Mouse (Mus musculus) left cerebral cortex, postnatal 14 days (tissue): ENCODE measurements around the gene Ap3b1. TPM values are rescaled to one million over a fixed set of nuclear protein-coding genes. Genes with fewer than 3 reads are reported as not detected.

Experiments used
- DNase-seq, 2 experiments: peaks; one replicate each; pipeline ENCODE4 v3.0.0; 2021 to 2022; ENCODE audit warnings: low spot score in 2 of 2, mixed read lengths in 1 of 2
- intact Hi-C: fragments of 180-260 bp; cut with DNase I; formaldehyde crosslinking; loops from one replicate; pipeline ENCODE4 v1.15.1; 2025
- total RNA-seq, 2 experiments: library from RNA; stranded (reverse); gene quantifications; 2 replicates each; pipeline ENCODE4 v1.2.3; 2021

The Ap3b1 gene
- total RNA-seq, 2 experiments from 2014 or later: 42.5 to 42.8 TPM

GRCm38 (mm10) chr13:94516532-94516931 is 157.8 kb downstream of the Ap3b1 start:
- intact Hi-C loops: no loop called here
- no peak for DNase-seq

GRCm38 (mm10) chr13:94518176-94518575 is 159.4 kb downstream of the Ap3b1 start:
- no peak for DNase-seq
- intact Hi-C loops: no loop called here

DNA sequence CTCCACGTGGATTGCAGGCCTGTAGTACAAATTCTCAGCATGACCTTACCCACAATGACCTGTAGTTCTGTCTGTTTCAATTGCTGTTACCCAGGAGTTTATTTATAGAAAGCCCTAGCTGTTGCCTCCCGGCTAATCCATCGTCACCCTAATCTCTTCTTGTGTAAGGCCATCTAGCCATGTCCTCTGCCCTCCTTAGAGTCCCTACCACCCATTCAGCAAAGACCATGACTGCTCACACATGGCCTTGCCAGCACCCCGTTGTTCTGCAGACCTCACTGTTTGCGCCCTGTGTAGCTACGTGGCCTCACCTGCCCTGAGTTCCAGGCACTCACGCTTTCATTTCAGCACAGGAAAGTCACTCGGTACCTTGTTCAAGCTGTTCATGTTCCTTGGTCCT is 160.5 kb downstream of the Ap3b1 start:
- DNase-seq: no peak
- intact Hi-C loops: no loop called here

DNA sequence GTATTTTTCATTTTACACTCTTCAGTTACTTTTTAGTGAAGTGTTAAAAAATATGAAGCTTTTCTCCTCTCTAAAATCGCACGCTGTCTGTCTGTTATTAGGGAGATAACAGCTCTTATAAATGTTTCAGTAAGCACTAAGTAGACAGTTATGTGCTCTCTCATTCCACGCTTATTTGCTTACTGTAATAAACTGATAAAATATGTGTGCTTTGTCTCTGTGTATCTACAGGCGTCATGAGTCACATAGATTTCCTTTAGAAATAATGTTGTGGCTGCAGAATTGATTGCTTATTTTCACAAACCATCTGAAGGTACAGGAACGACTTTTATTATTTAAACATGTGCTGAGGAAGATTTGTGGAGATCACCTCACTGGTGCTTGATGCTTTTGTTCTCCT is 164.5 kb downstream of the Ap3b1 start:
- intact Hi-C loops: no loop called here
- no peak for DNase-seq

GRCm38 (mm10) chr13:94524669-94525238 is 166.0 kb downstream of the Ap3b1 start:
- no peak for DNase-seq
- intact Hi-C loops: no loop called here

DNA sequence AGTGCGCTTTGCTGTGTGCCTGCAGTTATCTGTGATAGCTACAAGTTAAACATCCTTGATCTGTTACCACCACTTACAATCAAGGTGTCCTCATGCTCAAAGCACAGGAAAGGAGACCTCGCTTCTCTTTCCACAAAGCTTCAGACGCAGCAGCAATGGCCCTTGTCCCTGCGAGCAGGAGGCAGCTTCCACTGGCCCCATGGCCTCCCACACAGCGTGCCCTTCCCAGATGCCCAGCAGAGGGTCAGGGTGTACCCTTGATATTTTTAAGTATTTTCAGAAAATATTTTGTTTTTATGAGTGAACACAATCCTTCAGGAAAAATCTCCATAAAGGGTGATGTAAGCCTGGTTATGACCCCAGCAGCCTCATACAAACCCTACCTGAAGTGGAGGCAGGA is 170.4 kb downstream of the Ap3b1 start:
- DNase-seq: no peak
- intact Hi-C loops: no loop called here

- intact Hi-C loops: no loop called here
- DNase-seq: no peak
Observed at GRCm38 (mm10) chr13:94533516-94533915, 174.8 kb downstream of the Ap3b1 start.

GRCm38 (mm10) chr13:94537336-94537735 is 178.6 kb downstream of the Ap3b1 start:
- no peak for DNase-seq
- intact Hi-C loops: no loop called here

DNA sequence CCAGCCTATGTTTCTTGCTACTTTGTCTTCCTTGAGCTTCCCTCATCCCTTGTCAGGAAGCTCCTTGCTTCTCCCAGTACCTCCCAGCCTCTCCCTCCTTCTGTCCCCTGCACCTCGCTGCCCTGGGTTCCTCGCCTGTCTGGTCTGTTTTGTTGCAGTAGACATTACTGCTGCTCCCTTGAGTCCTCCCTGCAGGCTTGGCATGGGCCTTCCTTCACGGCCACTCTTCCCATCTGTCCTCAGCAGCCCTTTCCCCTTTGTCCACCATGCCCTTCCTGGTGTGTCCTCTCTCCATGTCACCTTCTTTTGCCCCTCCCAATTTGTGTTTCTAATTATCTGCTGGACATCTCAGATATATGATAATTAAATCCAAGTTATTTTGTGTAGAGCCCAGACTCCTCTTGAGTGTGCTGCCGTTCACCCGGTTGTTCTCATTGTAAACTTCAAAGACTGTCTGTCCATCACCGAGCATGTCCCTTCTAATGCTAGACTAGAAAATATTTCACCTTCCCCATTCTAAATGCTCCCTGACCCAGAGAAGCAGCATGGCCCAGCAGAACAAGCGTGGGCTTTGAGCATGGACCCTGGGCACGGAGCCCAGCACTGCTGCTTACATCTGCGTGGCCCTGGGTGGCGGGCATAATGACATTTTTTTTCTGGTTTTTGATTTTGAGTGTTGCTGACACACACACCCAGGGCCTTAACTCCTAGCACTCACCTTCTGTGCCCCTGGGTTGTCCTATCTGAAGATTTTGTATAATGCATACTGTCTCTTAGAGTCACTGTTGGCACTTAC is 181.3 kb downstream of the Ap3b1 start:
- DNase-seq: no peak
- intact Hi-C loops: no loop called here

- intact Hi-C loops: no loop called here
Observed at GRCm38 (mm10) chr13:94542061-94542460, 183.3 kb downstream of the Ap3b1 start.

GRCm38 (mm10) chr13:94544211-94544610 is 185.5 kb downstream of the Ap3b1 start:
- intact Hi-C loops: no loop called here
- DNase-seq: no peak

More at GRCm38 (mm10) chr13:94542061-94542460, 183.3 kb downstream of the Ap3b1 start:
- DNase-seq: no peak

- intact Hi-C loops: no loop called here
- DNase-seq: no peak
Observed at GRCm38 (mm10) chr13:94545739-94546138, 187.0 kb downstream of the Ap3b1 start.

- DNase-seq: no peak
- intact Hi-C loops: no loop called here
Observed at GRCm38 (mm10) chr13:94546246-94546645, 187.5 kb downstream of the Ap3b1 start.

GRCm38 (mm10) chr13:94549580-94549979 is 190.8 kb downstream of the Ap3b1 start:
- intact Hi-C loops: no loop called here
- no peak for DNase-seq

- DNase-seq: no peak
- intact Hi-C loops: no loop called here
Observed at GRCm38 (mm10) chr13:94550037-94550436, 191.3 kb downstream of the Ap3b1 start.

- peak; percentile 86 to 89 for DNase-seq
- intact Hi-C loops: no loop called here
Observed at GRCm38 (mm10) chr13:94560011-94560410, 201.3 kb downstream of the Ap3b1 start.

DNA sequence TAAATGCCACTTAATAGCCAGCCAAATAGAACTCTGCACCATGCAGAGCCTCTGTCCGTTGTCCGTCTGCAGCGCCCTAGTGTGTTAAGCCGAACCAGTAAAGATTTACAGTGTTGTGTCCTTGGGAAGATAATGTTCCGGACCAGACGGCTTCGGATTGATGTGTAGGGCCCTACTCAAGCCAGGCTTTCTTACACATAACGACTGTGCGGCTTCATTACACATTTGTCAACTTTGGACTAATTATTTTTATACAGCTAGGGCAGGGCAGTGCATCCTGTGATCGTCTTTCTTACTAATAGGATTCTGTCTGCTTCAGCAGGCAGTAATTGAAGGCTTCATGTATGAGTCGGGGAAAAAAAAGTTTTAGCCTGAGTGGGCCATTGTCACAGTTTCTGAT is 202.1 kb downstream of the Ap3b1 start:
- DNase-seq: no peak
- intact Hi-C loops: no loop called here

- DNase-seq: no peak
- intact Hi-C loops: no loop called here
Observed at GRCm38 (mm10) chr13:94562652-94563339, 204.0 kb downstream of the Ap3b1 start.

DNA sequence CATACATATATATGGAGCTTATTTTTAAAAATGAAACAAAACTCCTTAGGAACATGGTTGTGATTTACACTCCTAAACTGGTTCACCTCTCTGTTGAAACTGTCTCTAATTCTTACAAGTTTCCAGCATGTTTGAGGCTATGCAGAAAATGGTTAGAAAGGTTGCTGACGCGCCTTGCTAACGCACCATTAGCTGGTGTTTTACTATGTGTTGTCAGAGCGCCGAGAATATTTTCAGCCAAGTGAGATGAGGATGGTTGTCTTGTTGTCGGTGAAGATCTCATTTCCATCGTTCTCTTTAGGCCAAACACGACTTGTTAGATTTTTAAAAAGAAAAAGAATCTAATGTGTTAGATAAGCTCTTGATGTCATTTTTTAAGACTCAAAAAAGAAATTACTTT is 205.1 kb downstream of the Ap3b1 start:
- intact Hi-C loops: no loop called here
- DNase-seq: no peak

DNA sequence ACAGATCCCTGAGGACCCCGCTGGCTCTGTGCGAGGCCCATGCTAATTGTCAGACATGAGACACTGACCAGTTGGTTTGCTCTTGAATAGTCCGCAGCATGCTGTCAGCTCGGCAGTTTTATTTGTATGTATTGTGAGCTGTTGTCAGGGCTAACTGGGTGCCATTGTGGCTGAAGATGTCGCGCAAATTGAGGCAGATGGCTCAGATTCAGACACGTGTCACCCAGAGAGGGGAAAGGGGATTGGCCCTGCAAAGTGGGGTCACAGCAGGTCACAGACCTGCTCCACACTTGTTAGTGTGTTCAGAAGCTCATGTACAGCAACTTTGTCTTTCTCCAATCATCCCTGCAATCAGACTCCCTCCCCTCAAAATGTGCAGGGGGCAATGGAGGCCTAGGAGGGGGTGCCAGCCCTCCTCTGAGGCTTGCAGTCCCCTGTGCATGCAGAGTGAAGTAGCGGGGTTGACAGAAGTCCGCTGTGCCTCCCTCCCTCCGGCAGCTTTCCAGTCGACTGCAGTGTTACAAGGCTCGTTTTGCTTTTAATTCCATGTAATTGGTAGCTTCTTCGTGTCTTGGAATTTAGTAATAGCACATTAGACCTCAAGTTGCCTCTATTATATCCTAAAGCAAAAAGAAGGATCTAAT is 205.7 kb downstream of the Ap3b1 start:
- intact Hi-C loops: no loop called here
- DNase-seq: no peak
